Mouse (Mus musculus): ENCODE measurements around the gene Tmprss5.

The Tmprss5 gene

GRCm38 (mm10) chr9:49081107-49081506 is at the start of gene Tmprss5:
TSS of gene Tmprss5 (plus strand) at chr9:49081260.
- DNase-seq, result no peak

DNA sequence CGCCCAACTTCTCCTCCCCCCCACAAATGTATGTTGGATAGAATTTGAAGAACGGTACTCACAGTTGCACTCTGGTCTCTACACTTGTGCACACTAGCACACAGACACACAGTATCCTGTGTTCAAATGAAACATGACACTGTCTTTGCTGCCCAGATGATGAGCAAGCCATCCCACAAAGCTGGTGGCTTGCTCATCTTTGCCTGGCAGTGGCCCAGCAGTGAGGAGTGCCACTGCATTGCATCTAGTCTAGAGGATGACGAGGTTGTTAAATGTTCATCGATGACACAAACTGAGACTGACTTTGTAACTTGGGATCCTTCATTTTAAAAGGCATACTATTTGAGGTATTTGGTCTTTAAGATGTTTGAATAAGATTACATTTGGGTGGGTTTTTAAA is 46.3 kb upstream of the Tmprss5 start:
- DNase-seq, result no peak

- no peak for DNase-seq
Measured at GRCm38 (mm10) chr9:49050901-49051300, 30.2 kb upstream of the Tmprss5 start.

DNA sequence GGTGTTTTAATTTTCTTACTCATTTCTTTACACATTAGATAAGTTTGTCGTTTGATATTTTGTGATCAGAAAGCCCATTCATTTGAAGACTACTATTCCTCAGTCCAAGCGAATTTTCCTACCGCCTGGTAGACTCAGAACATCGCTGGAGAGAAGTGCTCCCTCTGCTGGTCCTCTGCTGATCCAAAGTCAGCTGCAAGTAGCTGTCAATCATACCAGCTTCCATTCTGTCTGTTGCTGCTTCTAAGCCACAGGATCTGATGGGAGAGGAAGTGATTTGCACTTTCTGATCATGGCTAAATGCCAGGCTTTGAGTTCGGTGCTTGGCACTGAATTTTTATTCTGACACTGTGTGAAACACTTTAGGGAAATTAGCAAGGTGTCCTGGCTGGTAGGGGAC is 29.7 kb upstream of the Tmprss5 start:
- DNase-seq, result peak; percentile 25

DNA sequence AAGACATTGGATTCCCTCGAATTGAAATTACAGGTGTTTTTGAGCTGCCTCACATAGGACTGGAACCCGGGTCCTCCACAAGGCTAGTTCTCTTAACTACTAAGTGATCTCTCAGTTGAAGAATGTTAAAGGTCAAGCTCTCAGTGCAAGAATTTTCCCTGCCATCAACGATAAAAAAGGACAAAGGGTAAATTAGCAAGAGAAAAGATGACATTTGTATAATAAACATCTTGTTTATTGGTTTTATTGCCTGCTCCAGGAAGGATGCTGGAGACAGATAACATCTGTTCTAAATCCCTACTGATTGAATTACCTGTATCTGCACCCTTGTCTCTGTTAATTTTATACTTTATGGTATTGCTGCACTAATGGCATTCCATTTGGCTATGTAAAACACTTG is 27.0 kb upstream of the Tmprss5 start:
- no peak for DNase-seq

DNA sequence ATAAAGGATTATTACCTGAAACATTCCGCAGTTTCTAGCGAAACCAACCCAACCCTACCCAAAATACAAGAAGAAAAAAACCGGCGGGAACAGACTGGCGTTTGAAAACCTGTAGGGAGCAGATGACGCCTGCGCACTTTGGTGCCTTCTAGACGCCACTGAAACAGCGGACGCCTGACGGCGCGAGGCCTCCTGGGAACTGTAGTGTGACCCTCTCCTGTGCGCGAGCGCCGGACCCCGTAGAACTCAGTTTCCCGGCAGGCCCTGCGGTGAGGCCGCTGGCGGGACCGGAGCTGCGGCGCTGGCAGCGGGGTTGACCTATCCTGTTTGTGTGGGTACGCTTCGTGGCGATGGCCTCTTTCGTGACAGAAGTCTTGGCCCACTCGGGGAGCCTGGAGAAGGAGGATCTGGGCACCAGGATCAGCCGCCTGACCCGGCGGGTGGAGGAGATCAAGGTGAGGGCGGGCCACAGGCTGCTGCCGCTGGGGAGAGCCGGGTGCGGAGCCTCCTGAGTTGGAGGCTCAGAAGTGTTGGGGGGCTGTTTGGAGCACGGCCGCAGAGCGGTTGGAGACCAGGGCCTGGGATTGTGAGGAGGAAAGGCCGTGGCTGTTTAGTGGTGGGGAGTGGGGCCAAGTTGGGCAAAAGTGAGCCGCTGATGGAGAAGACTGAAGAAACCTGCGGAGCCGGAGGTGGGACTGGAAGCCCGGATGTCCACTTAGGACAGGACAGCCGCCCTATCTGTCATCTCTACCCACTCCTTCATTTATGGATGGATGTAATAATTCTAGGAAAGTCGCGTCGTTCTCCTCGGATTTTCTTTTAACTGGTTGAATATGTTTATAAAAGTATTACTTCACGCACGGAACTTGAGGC is 25.5 kb upstream of the Tmprss5 start, which contains the start of gene Zw10:
TSS of gene Zw10 (plus strand) at position 281 of the 873 bp plus-strand sequence.
- DNase-seq, result peak; percentile 96

DNA sequence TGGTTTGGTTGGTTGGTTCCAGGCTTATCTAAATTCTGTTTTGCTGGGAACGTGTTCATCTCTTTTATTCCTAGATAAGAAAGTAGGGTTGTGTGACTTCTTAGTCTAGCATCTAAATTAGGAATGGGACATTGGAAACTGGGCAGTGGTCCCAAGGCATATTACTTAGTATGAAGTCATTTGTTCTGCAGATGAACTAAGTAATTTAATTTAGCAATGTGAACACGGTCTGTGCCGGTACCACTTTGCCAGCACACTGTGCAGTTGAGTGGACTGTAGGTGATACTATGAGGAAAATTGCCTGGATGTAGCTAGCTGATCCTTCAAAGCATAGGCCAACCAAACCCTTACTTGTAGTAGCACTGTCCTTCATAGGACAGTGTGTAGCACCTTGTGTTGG is 4.2 kb upstream of the Tmprss5 start:
- DNase-seq, result no peak

DNA sequence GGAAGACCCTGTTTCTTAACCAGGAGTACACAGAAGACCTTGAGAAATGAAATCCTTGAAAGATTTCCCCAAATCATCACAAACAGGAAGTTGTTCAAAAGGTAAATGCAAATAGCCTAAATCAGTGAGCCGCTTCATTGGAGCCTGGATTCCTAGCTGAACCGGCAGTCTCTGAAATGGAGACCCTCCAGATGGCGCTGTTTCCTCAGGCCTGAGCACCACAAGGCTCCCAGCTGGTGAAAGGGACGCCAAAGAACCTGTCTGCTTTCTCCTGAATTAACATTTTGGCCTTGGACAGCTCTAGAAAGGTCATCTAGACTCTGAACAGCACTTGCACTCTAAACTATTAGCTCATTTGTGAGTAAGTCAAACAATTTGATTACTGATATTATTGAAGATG is 501 bp downstream of the Tmprss5 start:
- peak; percentile 68 for DNase-seq

GRCm38 (mm10) chr9:49087317-49087716 is 6.3 kb downstream of the Tmprss5 start:
- no peak for DNase-seq

DNA sequence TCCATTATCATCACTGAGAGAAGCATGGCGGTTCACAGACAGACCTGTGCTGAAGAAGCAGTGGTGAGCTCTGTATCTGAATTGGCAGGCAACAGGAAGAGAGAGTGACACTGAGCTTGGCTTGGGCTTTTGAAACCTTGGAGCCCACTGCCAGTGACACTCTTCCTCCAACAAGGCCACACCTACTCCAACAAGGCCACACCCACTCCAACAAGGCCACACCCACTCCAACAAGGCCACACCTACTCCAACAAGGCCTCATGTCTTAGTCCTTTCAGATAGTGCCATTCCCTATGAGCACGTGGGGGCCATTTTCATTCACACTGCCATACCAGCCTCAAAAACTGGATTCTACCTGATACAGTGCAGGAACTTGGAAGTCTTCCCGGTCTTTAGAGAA is 17.8 kb downstream of the Tmprss5 start:
- no peak for DNase-seq

DNA sequence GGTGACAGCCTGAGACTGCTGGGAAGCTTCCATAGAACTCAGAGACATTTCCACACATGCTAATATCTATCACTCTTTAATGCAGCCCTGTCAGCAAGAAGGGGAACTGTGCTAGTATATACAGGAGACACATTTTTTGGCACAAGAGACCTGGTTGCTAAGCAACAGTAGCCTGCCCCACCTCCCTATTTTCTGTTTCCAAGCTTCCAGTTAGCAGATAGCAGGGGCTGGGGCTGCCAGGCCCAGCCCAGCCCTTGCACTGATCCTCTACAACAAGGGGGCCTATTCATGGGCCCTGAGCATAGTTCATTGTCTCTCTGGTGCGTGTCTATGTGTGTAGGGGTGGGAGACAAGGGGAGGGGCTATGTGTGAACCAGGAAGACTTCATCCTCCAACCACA is 21.3 kb downstream of the Tmprss5 start:
- DNase-seq, result peak; percentile 13

DNA sequence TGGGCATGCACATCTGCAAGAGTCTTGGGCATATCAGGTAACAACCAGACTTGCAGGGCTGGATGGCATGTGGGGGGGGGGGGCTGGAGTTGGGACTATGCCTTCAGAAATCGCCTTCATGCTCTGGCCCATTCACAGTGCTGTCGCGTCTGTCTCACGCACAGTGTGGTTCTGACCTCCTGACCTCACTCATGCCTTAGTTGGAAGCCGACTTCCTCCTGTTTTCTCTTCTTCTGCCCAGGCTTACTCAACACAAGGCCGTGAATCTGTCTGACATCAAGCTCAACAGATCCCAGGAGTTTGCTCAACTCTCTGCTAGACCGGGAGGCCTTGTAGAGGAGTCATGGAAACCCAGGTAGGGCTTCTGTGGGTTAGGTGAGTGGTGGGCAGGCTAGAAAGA is 28.0 kb downstream of the Tmprss5 start:
- no peak for DNase-seq

GRCm38 (mm10) chr9:49110476-49111220 is 29.6 kb downstream of the Tmprss5 start:
- no peak for DNase-seq

DNA sequence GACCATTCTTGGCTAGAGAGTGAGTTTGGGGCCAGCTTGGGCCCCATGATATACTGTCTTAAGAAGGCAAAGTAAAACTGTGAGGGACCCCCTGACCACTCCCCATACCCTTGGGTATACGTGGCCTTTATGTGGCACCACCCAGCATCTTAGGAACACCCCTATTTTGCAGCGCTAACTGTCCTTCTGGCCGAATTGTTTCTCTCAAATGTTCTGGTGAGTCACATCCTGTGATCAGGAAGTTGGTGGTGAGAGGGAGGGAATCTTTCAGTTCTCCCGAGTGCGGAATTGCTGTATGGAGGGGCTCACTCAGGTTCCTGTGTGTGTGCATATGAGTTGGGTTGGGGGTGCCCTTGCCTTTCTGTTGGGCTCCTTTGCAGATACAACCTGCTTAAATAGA is 30.2 kb downstream of the Tmprss5 start:
- DNase-seq, result no peak

- no peak for DNase-seq
Measured at GRCm38 (mm10) chr9:49118271-49118825, 37.3 kb downstream of the Tmprss5 start.

GRCm38 (mm10) chr9:49119759-49120158 is 38.7 kb downstream of the Tmprss5 start:
- DNase-seq, result peak; percentile 25

- DNase-seq, result no peak
Measured at GRCm38 (mm10) chr9:49125706-49126105, 44.6 kb downstream of the Tmprss5 start.

DNA sequence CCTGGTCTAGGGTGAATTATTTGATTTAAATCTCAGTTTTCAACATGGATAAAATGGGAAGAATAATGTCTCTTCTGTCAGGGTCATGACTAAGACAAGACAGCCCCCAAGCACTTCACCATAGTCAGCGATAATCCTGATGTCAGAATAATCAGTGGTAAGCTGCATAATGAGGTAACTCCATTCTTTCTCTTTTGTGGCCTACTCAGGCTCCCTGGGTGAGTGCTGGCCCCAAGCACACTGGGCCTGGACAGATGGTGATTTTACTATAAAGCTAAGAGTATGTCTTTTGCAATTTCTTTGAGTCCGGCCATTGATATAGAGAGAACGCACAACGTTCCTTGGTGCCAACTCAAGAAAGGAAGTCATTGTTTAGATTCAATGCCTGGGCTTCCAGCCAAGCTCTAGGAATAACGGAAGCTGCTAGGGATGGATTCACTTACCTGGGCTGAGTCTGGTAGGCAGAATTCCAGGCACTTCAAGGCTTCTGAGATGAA is 49.5 kb downstream of the Tmprss5 start:
- DNase-seq, result no peak

GRCm38 (mm10) chr9:49143841-49144240 is 62.8 kb downstream of the Tmprss5 start:
- DNase-seq, result no peak

GRCm38 (mm10) chr9:49145776-49146175 is 64.7 kb downstream of the Tmprss5 start:
- peak; percentile 10 for DNase-seq

DNA sequence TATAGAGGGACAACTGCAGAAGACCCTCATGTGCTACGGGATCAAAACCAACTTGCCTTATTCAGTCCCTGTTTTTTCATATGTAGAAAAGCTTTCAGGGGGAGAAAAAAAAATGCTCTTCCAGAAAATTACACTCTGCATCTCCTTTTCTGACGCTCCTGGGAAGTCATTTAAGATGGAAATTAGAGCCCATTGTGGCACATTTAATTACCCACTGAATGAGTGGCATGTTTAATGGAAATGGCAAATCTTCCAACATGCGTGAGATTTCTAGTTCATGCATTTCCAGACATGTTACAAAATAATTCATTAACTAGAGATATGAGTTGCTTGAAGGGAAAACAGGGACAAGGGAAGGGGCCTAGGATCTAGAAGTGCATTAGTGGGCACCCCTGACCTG is 66.0 kb downstream of the Tmprss5 start:
- no peak for DNase-seq
